15 mouse cellular contexts compared by ENCODE assay signal in the genomic region with DNA sequence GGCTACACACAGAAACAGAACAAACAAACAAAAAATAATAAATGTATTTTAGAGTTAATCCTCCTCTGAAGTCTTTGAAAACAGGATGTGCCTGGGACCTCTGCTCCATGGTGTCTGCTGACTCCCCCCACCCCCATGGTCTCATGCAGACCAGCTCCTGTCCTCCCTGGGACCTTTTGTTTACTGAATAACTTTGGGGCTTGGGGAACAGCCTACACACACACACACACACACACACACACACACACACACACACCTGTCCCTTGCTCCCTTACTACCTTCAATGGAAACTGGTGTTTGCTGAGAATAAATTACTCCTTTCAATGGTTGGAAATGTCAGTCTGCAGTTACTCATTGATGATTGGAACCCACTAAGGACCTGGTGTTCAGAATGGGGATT. TPM values are rescaled to one million over a fixed set of nuclear protein-coding genes. Genes with fewer than 3 reads are reported as not detected.
DNase-seq lines count a peak whose midpoint lies in the region; ATAC-seq and TF ChIP-seq lines count a peak whose summit lies in the region.
"Had no signal": no experiment of that assay in that cellular context is flagged by ENCODE, and none has a peak within 500 bp of the region (broad histone marks: within the 10 kb centered on the region; RNA-seq: fewer than 3 reads in every experiment).

No protein-coding gene starts in this region.

- H3K9ac ChIP-seq in hindbrain, embryonic 13.5 days, result no peak overlapping the region
- H3K9ac ChIP-seq in hindbrain, embryonic 12.5 days, result no peak overlapping the region
- no peak overlapping the region for H3K9ac ChIP-seq in limb, embryonic 11.5 days (ENCODE audit: low read length)
- H3K9ac ChIP-seq: embryonic facial prominence, embryonic 12.5 days; neural tube, embryonic 12.5 days had no signal

- intact Hi-C loops in left cerebral cortex, postnatal 36 days (cut with DNase I), result no loop called here

- H3K4me3 ChIP-seq in hindbrain, embryonic 13.5 days, result no peak overlapping the region
- H3K4me3 ChIP-seq in hindbrain, embryonic 12.5 days, result no peak overlapping the region
- H3K4me3 ChIP-seq in testis, adult 2 months (ENCODE audit: control insufficient read depth, low read depth, low read length), result peak overlapping the region; percentile 66
- no peak overlapping the region for H3K4me3 ChIP-seq in limb, embryonic 11.5 days (ENCODE audit: low read depth, low read length)
- H3K4me3 ChIP-seq: embryonic facial prominence, embryonic 12.5 days; neural tube, embryonic 12.5 days had no signal

- H3K36me3 ChIP-seq in hindbrain, embryonic 13.5 days, result peaks cover 19% of the 10 kb centered on the region
- 0 out of 2 replicates have a peak, but pooled peaks cover 8% of the 10 kb centered on the region for H3K36me3 ChIP-seq in hindbrain, embryonic 12.5 days
- no peaks in the 10 kb centered on the region for H3K36me3 ChIP-seq in testis, adult 2 months (ENCODE audit: control insufficient read depth, insufficient read depth, low read length)
- no peaks in the 10 kb centered on the region; the same call in 1 of the 2 replicates for H3K36me3 ChIP-seq in limb, embryonic 11.5 days (ENCODE audit: control insufficient read depth, insufficient read depth, low read length)

- H3K27me3 ChIP-seq in hindbrain, embryonic 13.5 days, result no peaks in the 10 kb centered on the region
- H3K27me3 ChIP-seq in hindbrain, embryonic 12.5 days, result no peaks in the 10 kb centered on the region
- no peaks in the 10 kb centered on the region for H3K27me3 ChIP-seq in testis, adult 2 months (ENCODE audit: control insufficient read depth, insufficient read depth, low read length)
- H3K27me3 ChIP-seq in limb, embryonic 11.5 days (ENCODE audit: control insufficient read depth, insufficient read depth, low read length), result no peaks in the 10 kb centered on the region
- H3K27me3 ChIP-seq: embryonic facial prominence, embryonic 12.5 days; neural tube, embryonic 12.5 days had no signal

- H3K27ac ChIP-seq in hindbrain, embryonic 13.5 days, result peak overlapping the region; percentile 10; the same call in 1 of the 2 replicates
- H3K27ac ChIP-seq in hindbrain, embryonic 12.5 days, result no peak overlapping the region
- H3K27ac ChIP-seq in testis, adult 2 months (ENCODE audit: control insufficient read depth, insufficient read depth, low read depth, low read length), result no peak overlapping the region
- peak overlapping the region; percentile 68 for H3K27ac ChIP-seq in limb, embryonic 11.5 days (replicated peaks; ENCODE audit: low read depth, low read length)
- H3K27ac ChIP-seq: neural tube, embryonic 12.5 days had no signal

- TF ChIP-seq POLR2A in testis, adult 2 months (IDR thresholded peaks at IDR 0.05; ENCODE audit: control insufficient read depth, low read depth, low read length), result no peak

- no peak for DNase-seq in testis, postnatal 14 days (ENCODE audit: low spot score)
- no peak for DNase-seq in limb, embryonic 11.5 days (ENCODE audit: low spot score)
- no peak for DNase-seq in adrenal gland, postnatal 36 days
- no peak for DNase-seq in left cerebral cortex, postnatal 36 days (ENCODE audit: low spot score in 2 of 2)
- DNase-seq: heart, postnatal 10 days; lung, postnatal 14 days; thymus, postnatal 25 days had no signal

- H3K9me3 ChIP-seq in hindbrain, embryonic 13.5 days, result no peaks in the 10 kb centered on the region
- H3K9me3 ChIP-seq in hindbrain, embryonic 12.5 days (replicated peaks), result no peaks in the 10 kb centered on the region
- H3K9me3 ChIP-seq in limb, embryonic 11.5 days (ENCODE audit: control insufficient read depth, low read length), result no peaks in the 10 kb centered on the region
- H3K9me3 ChIP-seq: embryonic facial prominence, embryonic 12.5 days; neural tube, embryonic 12.5 days had no signal

- H3K4me2 ChIP-seq in hindbrain, embryonic 13.5 days, result no peak overlapping the region
- no peak overlapping the region for H3K4me2 ChIP-seq in hindbrain, embryonic 12.5 days (replicated peaks)
- H3K4me2 ChIP-seq in limb, embryonic 11.5 days (ENCODE audit: low read depth, severe bottlenecking), result peak overlapping the region; percentile 7; the same call in 1 of the 2 replicates
- H3K4me2 ChIP-seq: embryonic facial prominence, embryonic 12.5 days; midbrain, embryonic 11.5 days; neural tube, embryonic 12.5 days had no signal

- no peak for TF ChIP-seq CTCF in testis, adult 2 months (IDR thresholded peaks at IDR 0.05; ENCODE audit: control insufficient read depth, insufficient read depth, insufficient replicate concordance, low read depth, low read length)

- peaks cover 66% of the 10 kb centered on the region for H3K4me1 ChIP-seq in hindbrain, embryonic 13.5 days (replicated peaks)
- H3K4me1 ChIP-seq in hindbrain, embryonic 12.5 days, result peaks cover 73% of the 10 kb centered on the region
- peaks cover 2% of the 10 kb centered on the region; the same call in 1 of the 2 replicates for H3K4me1 ChIP-seq in testis, adult 2 months (ENCODE audit: control insufficient read depth, insufficient read depth, low read length)
- H3K4me1 ChIP-seq in limb, embryonic 11.5 days (ENCODE audit: control insufficient read depth, insufficient read depth, low read length), result peaks cover 60% of the 10 kb centered on the region

- no peak for ATAC-seq in hindbrain, embryonic 13.5 days (ENCODE audit: low FRiP score)
- ATAC-seq in hindbrain, embryonic 12.5 days (ENCODE audit: low FRiP score), result no peak
- no peak for ATAC-seq in limb, embryonic 11.5 days (ENCODE audit: insufficient number of reproducible peaks, low FRiP score, low TSS enrichment, low read depth)

RNA-seq across cellular contexts. Expression of a gene that starts 15.8 kb away (rescaled TPM):
- 3.9 and 4.5 TPM in 2 replicates for polyA plus RNA-seq in hindbrain, embryonic 13.5 days (2015; fragmentation: Nextera tagmentation; extraction: Ambion mirVana)
- polyA plus RNA-seq in hindbrain, embryonic 12.5 days (2016; fragmentation: Nextera tagmentation; extraction: Ambion mirVana), result 5.0 and 6.5 TPM in 2 replicates
- 5.2 and 5.4 TPM in 2 replicates for polyA plus RNA-seq in testis, adult 2 months (2012; rRNA removed)
- 6.1 and 9.4 TPM in 2 replicates for polyA plus RNA-seq in limb, embryonic 11.5 days (2014; fragmentation: Nextera tagmentation; extraction: Ambion mirVana)
- total RNA-seq in adrenal gland, postnatal 36 days (2021), result 10 to 100 TPM; 18.0 to 24.1 TPM
- 10 to 100 TPM; 21.4 to 26.7 TPM for total RNA-seq in left cerebral cortex, postnatal 36 days (2021)

RNA-seq across cellular contexts. Expression of a gene that starts 24.0 kb away (rescaled TPM):
- polyA plus RNA-seq in hindbrain, embryonic 13.5 days (2015; fragmentation: Nextera tagmentation; extraction: Ambion mirVana), result 77.1 and 77.2 TPM in 2 replicates
- polyA plus RNA-seq in hindbrain, embryonic 12.5 days (2016; fragmentation: Nextera tagmentation; extraction: Ambion mirVana), result 87.8 and 94.7 TPM in 2 replicates
- polyA plus RNA-seq in testis, adult 2 months (2012; rRNA removed), result 5.4 and 8.7 TPM in 2 replicates
- polyA plus RNA-seq in limb, embryonic 11.5 days (2014; fragmentation: Nextera tagmentation; extraction: Ambion mirVana), result 79.9 and 89.1 TPM in 2 replicates
- 100 to 1,000 TPM; 150 to 151 TPM for total RNA-seq in adrenal gland, postnatal 36 days (2021)
- total RNA-seq in left cerebral cortex, postnatal 36 days (2021), result 100 to 1,000 TPM in 1 of 2 experiments, 10 to 100 TPM in 1; 95.0 to 106 TPM

RNA-seq across cellular contexts. Expression of a gene that starts 48.4 kb away (rescaled TPM):
- polyA plus RNA-seq in hindbrain, embryonic 13.5 days (2015; fragmentation: Nextera tagmentation; extraction: Ambion mirVana), result 3.9 and 5.0 TPM in 2 replicates
- 2.7 and 3.0 TPM in 2 replicates for polyA plus RNA-seq in hindbrain, embryonic 12.5 days (2016; fragmentation: Nextera tagmentation; extraction: Ambion mirVana)
- 1.5 and 2.3 TPM in 2 replicates for polyA plus RNA-seq in testis, adult 2 months (2012; rRNA removed)
- polyA plus RNA-seq in limb, embryonic 11.5 days (2014; fragmentation: Nextera tagmentation; extraction: Ambion mirVana), result 0.47 TPM in 1 of 2 replicates, not detected in the other
- 100 to 1,000 TPM in 1 of 2 experiments, 10 to 100 TPM in 1; 30.7 to 111 TPM for total RNA-seq in adrenal gland, postnatal 36 days (2021)
- total RNA-seq in left cerebral cortex, postnatal 36 days (2021), result 10 to 100 TPM; 10.7 to 11.3 TPM
- total RNA-seq: granulocyte monocyte progenitor cell, adult 5-6 weeks had no signal
- polyA plus RNA-seq: C2C12 had no signal

Comparison
In these comparisons a context has a peak if more than half of its experiments do, and no peak if none do; other contexts are left out.
1. H3K27ac ChIP-seq: peak in hindbrain, embryonic 13.5 days (single experiment) and limb, embryonic 11.5 days (single experiment); none in hindbrain, embryonic 12.5 days (single experiment) and testis, adult 2 months (single experiment).